Mouse (Mus musculus) gastrocnemius, adult 2 months (tissue): ENCODE results near the gene Itga9. TPM values are rescaled to one million over a fixed set of nuclear protein-coding genes. Genes with fewer than 3 reads are reported as not detected.

ENCODE experiments used
- DNase-seq: peaks from one replicate; pipeline ENCODE4 v3.0.0; 2022
- H3K27ac ChIP-seq: fragments of 200-600 bp; 2 replicates; pipeline ENCODE4 v1.8.1; 2022; ENCODE audit warnings: mild to moderate bottlenecking
- H3K4me3 ChIP-seq: fragments of 200-600 bp; 2 replicates; pipeline ENCODE4 v1.8.1; 2022; ENCODE audit warnings: mild to moderate bottlenecking, moderate library complexity
- CTCF ChIP-seq: fragments of 200-600 bp; IDR thresholded peaks from 2 replicates; pipeline ENCODE4 v1.8.1; 2022; ENCODE audit warnings: antibody characterized with exemption, mild to moderate bottlenecking, moderate library complexity
- intact Hi-C: fragments of 180-260 bp; cut with DNase I; formaldehyde crosslinking; loops from one replicate; pipeline ENCODE4 v1.15.1; 2025
- total RNA-seq, 2 experiments: library from RNA; stranded (reverse); gene quantifications; 2 replicates each; pipeline ENCODE4 v1.2.3; 2021

The Itga9 gene
- total RNA-seq, 2 experiments from 2014 or later, result 3.0 to 5.7 TPM

DNA sequence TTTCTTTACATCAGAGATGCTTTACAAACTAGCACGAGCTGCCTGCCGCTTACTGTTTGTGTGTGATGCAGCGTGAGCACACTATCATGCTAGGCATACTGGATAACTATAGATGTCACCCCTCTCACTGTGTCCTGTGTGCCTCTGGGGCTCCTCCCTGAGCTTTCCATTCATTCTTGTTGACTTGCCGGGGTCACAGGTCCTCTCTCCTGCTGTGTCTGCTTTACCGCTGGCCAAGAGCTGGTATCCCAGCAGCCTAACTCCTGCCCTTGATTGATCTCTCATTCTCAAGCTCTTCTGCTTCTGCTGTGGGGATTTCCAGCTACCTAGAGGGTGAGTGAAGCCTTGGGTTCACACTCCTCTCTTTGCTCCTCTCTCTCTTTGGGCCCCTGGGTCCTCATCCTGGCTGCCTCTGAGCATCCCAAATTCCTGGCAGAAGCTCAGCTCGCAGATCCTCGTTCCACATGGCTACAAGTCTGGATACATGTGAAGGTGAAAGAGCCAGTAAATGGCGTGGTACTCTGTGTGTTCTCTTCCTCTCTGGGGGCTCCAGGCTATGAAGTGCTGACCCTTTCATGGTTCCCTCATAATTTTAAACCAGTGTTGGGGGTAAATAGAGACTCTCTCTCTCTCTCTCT, 155.6 kb downstream of the Itga9 start:
- no peak overlapping the region for H3K4me3 ChIP-seq
- intact Hi-C loops, result no loop called here
- peak; percentile 33 for DNase-seq
- peak overlapping the region; percentile 74 for H3K27ac ChIP-seq
- TF ChIP-seq CTCF, result no peak

GRCm38 (mm10) chr9:118762759-118763158, 156.3 kb downstream of the Itga9 start:
- intact Hi-C loops, result no loop called here
- Histone ChIP-seq H3K4me3 (peak overlapping the region; percentile 24; the same call in 1 of the 2 replicates), H3K27ac (peak overlapping the region; percentile 74)
- peak; percentile 57 for DNase-seq
- no peak for TF ChIP-seq CTCF

DNA sequence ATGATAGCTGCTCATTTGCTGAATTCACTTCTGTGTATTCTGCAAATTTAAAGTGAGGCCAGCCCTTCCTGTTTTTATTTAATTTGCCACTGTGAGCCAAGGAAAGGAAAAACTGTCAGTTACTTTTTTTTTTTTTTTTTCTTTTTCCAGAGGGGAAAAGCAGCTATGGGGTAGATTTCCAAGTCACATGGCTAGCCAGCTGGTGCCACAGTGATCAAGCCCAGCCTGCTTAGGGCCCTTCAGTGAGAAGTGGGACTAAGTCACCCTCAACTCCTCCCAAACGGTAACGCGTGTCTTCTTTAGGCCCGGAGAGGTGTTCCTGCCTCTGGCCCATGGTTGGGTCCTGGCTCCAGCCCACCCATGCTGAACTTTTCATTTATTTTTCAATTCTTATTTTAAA, 156.7 kb downstream of the Itga9 start:
- H3K27ac ChIP-seq, result peak overlapping the region; percentile 74
- no peak for TF ChIP-seq CTCF
- DNase-seq, result peak; percentile 30
- intact Hi-C loops, result no loop called here
- peak overlapping the region; percentile 24; the same call in 1 of the 2 replicates for H3K4me3 ChIP-seq

DNA sequence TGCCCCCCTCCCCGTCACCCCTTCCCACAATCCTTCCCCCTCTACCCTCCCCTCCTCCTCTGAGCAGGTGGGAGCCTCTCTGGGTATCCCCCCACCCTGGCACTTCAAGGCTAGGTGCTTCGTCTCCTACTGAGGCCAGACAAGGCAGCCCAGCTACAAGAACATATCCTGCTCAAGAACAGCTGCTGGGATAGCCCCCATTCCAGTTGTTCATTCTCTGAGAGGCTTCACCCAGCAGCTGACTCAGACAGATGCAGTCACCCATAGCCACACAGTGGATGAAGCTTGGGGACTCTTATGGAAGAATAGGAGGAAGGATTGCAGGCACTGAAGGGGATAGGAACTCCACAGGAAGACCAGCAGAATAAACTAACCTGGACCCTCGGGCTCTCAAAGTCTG, 157.2 kb downstream of the Itga9 start:
- no peak for TF ChIP-seq CTCF
- no peak for DNase-seq
- intact Hi-C loops, result no loop called here
- H3K27ac ChIP-seq, result peak overlapping the region; percentile 74
- no peak overlapping the region for H3K4me3 ChIP-seq

DNA sequence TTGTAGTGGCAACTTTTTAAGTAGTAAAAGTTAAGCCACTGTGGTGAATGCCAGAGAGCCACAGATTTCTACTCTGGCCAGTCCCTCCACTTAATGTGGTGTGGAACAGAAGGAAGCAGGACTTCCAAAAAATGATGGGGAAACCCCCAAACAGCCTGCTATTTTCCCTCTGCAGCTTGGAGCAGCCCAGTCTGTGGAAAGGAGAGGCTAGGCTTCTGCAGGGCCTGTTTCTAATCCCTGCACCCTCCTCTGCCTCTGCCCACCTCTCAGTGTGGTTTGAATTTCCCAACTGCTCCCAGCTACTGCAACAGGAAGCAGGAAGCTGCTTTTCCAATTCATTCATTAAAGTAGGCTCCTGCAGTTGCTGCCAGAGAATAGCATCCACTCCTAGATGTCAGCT, 158.6 kb downstream of the Itga9 start:
- Histone ChIP-seq H3K27ac (peak overlapping the region; percentile 74; the same call in 1 of the 2 replicates), H3K4me3 (no peak overlapping the region)
- no peak for DNase-seq
- intact Hi-C loops, result no loop called here
- no peak for TF ChIP-seq CTCF

- no peak for DNase-seq
- H3K4me3 ChIP-seq, result no peak overlapping the region
- TF ChIP-seq CTCF, result no peak
- H3K27ac ChIP-seq, result no peak overlapping the region
- intact Hi-C loops, result no loop called here
These were observed 160.5 kb downstream of the Itga9 start for GRCm38 (mm10) chr9:118767008-118767407.

GRCm38 (mm10) chr9:118768596-118768995, 162.1 kb downstream of the Itga9 start:
- intact Hi-C loops, result no loop called here
- TF ChIP-seq CTCF, result no peak
- DNase-seq, result no peak
- Histone ChIP-seq H3K27ac (no peak overlapping the region), H3K4me3 (no peak overlapping the region)

DNA sequence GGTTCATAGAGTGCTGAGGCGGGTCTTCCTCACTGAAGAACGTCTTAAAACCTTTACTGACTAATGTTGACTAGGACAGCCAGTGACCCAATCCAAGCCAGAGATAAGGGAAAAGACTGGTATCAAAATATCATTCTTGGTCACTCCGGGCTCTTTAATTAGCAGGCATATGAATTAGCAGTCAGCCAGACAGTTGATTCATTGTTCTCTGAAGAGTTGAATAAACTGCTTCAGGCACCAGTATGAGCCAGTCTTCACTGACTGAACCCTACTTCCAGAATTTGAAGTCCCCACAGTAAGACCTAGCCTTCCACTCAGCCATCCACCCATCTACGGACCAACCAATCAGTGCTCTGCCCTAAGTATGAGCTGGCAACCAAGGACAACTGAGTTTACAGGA, 163.9 kb downstream of the Itga9 start:
- TF ChIP-seq CTCF, result no peak
- intact Hi-C loops, result no loop called here
- DNase-seq, result no peak

GRCm38 (mm10) chr9:118774676-118775075, 168.2 kb downstream of the Itga9 start:
- intact Hi-C loops, result no loop called here
- DNase-seq, result no peak
- Histone ChIP-seq H3K27ac (no peak overlapping the region), H3K4me3 (no peak overlapping the region)
- TF ChIP-seq CTCF, result no peak

More for the DNA sequence above, 163.9 kb downstream of the Itga9 start:
- H3K27ac ChIP-seq, result no peak overlapping the region
- H3K4me3 ChIP-seq, result no peak overlapping the region

- no peak for DNase-seq
- Histone ChIP-seq H3K4me3 (no peak overlapping the region), H3K27ac (no peak overlapping the region)
- TF ChIP-seq CTCF, result no peak
- intact Hi-C loops, result no loop called here
These were observed 170.5 kb downstream of the Itga9 start for GRCm38 (mm10) chr9:118776880-118777438.

- Histone ChIP-seq H3K4me3 (no peak overlapping the region), H3K27ac (no peak overlapping the region)
- DNase-seq, result no peak
- intact Hi-C loops, result no loop called here
- TF ChIP-seq CTCF, result no peak
These were observed 172.1 kb downstream of the Itga9 start for GRCm38 (mm10) chr9:118778596-118778995.

- Histone ChIP-seq H3K27ac (no peak overlapping the region; the same call in 1 of the 2 replicates), H3K4me3 (no peak overlapping the region)
- no peak for DNase-seq
- intact Hi-C loops, result no loop called here
- TF ChIP-seq CTCF, result no peak
These were observed 178.1 kb downstream of the Itga9 start for GRCm38 (mm10) chr9:118784621-118785020.

- no peak for DNase-seq
- H3K4me3 ChIP-seq, result no peak overlapping the region
- TF ChIP-seq CTCF, result no peak
- H3K27ac ChIP-seq, result no peak overlapping the region
- intact Hi-C loops, result no loop called here
These were observed 179.3 kb downstream of the Itga9 start for GRCm38 (mm10) chr9:118785816-118786215.

GRCm38 (mm10) chr9:118788869-118789281, 182.4 kb downstream of the Itga9 start:
- H3K27ac ChIP-seq, result no peak overlapping the region
- no peak for TF ChIP-seq CTCF
- no peak for DNase-seq
- H3K4me3 ChIP-seq, result no peak overlapping the region
- intact Hi-C loops, result no loop called here
